Mouse (Mus musculus) midbrain, embryonic 11.5 days (tissue): ENCODE data around the gene Csgalnact2. TPM values are rescaled to one million over a fixed set of nuclear protein-coding genes. Genes with fewer than 3 reads are reported as not detected.
A peak's percentile ranks its signal among the peaks of the same experiment; 100 is the strongest.

ENCODE experiments used
- ATAC-seq: fragments of 200-750 bp; cut with Nextera tagmentation; 2 replicates; pipeline ENCODE4 v1.8.0; 2017; ENCODE audit warnings: moderate TSS enrichment, moderate library complexity; ENCODE audit not compliant: low FRiP score
- DNase-seq: peaks from one replicate; pipeline ENCODE4 v3.0.0; 2015; ENCODE audit warnings: low spot score; ENCODE audit errors: missing footprints
- H3K27ac ChIP-seq: fragments of 300-500 bp; sonication (generic); 2 replicates; pipeline ENCODE4 v1.5.1; 2014; ENCODE audit warnings: low read depth, low read length
- H3K27me3 ChIP-seq: fragments of 300-500 bp; sonication (generic); 2 replicates; pipeline ENCODE4 v1.6.1; 2014; ENCODE audit warnings: mild to moderate bottlenecking, low read length, moderate library complexity, mixed read lengths; ENCODE audit not compliant: control insufficient read depth, insufficient read depth
- H3K36me3 ChIP-seq: fragments of 300-500 bp; sonication (generic); 2 replicates; pipeline ENCODE4 v1.6.1; 2014; ENCODE audit warnings: mild to moderate bottlenecking, low read length, moderate library complexity, mixed read lengths; ENCODE audit not compliant: control insufficient read depth, insufficient read depth
- H3K4me1 ChIP-seq: fragments of 300-500 bp; sonication (generic); 2 replicates; pipeline ENCODE4 v1.6.1; 2014; ENCODE audit warnings: low read length; ENCODE audit not compliant: control insufficient read depth, insufficient read depth
- H3K4me2 ChIP-seq: fragments of 300-500 bp; sonication (generic); 2 replicates; pipeline ENCODE4 v1.6.1; 2014; ENCODE audit warnings: mild to moderate bottlenecking, moderate library complexity
- H3K4me3 ChIP-seq: fragments of 300-500 bp; sonication (generic); 2 replicates; pipeline ENCODE4 v1.5.1; 2014; ENCODE audit warnings: low read depth, low read length
- H3K9ac ChIP-seq: fragments of 300-500 bp; sonication (generic); 2 replicates; pipeline ENCODE4 v1.6.1; 2014; ENCODE audit warnings: low read length
- H3K9me3 ChIP-seq: fragments of 300-500 bp; sonication (generic); 2 replicates; pipeline ENCODE4 v1.6.1; 2016; ENCODE audit warnings: low read length; ENCODE audit not compliant: control insufficient read depth
- WGBS: fragments of 180-500 bp; shearing (Covaris S2); extraction: QIAGEN DNeasy Blood & Tissue Kit; methylation state at CpG from one replicate; pipeline ENCODE4 v1.1.7; 2014; 5-methylcytosine and 5-hydroxymethylcytosine counted together
- microRNA-seq: library from miRNA; unstranded; fragments of <30 nt; microRNA quantifications from one replicate; pipeline ENCODE4, GENCODE M21; 2017
- polyA plus RNA-seq: library from polyadenylated mRNA; unstranded; fragments of >200 nt; fragmentation: Nextera tagmentation; extraction: Ambion mirVana; gene quantifications from 2 replicates; pipeline ENCODE4 v1.2.1, GENCODE M21; 2014

Csgalnact2 gene
- polyA plus RNA-seq, 1 experiment from 2014 or later = 8.1 TPM

- Histone ChIP-seq H3K4me2 (no peak overlapping the region), H3K9ac (no peak overlapping the region), H3K27ac (no peak overlapping the region), H3K36me3 (no peaks in the 10 kb centered on the region), H3K4me3 (no peak overlapping the region), H3K4me1 (peaks cover 16% of the 10 kb centered on the region), H3K27me3 (no peaks in the 10 kb centered on the region; the same call in 1 of the 2 replicates), H3K9me3 (no peaks in the 10 kb centered on the region)
- DNase-seq (peak; percentile 57), ATAC-seq (no peak)
- WGBS = 72% methylated on average over 5 of the region's 5 CpGs
These were observed 75.7 kb downstream of the Csgalnact2 start for GRCm38 (mm10) chr6:118063266-118063665.

GRCm38 (mm10) chr6:118061266-118061665, 77.7 kb downstream of the Csgalnact2 start:
- H3K27ac ChIP-seq = no peak overlapping the region
- no peaks in the 10 kb centered on the region; the same call in 1 of the 2 replicates for H3K27me3 ChIP-seq
- no peaks in the 10 kb centered on the region for H3K36me3 ChIP-seq
- WGBS = 89% methylated on average over 4 of the region's 4 CpGs
- H3K4me2 ChIP-seq = no peak overlapping the region
- no peak overlapping the region for H3K4me3 ChIP-seq
- H3K4me1 ChIP-seq = peaks cover 8% of the 10 kb centered on the region
- no peak overlapping the region for H3K9ac ChIP-seq
- DNase-seq (peak; percentile 60), ATAC-seq (no peak)
- H3K9me3 ChIP-seq = no peaks in the 10 kb centered on the region

Small RNA genes lying within 50 kb of the gene (microRNA-seq; reads per million reads assigned to microRNA genes)
- not detected for gene Mir7044

Other genes starting within 250 kb of the Csgalnact2 start
- gene Hnrnpf, start 238.8 kb downstream of the Csgalnact2 start, polyA plus RNA-seq = 723 and 735 TPM in 2 replicates
- gene Fxyd4, start 201.4 kb downstream of the Csgalnact2 start, polyA plus RNA-seq = 1.4 and 2.1 TPM in 2 replicates
- 0.15 TPM in 1 of 2 replicates, not detected in the other for gene Rasgef1a, start 127.7 kb downstream of the Csgalnact2 start, polyA plus RNA-seq
- 1.5 and 2.3 TPM in 2 replicates for gene Ret, start 58.6 kb upstream of the Csgalnact2 start, polyA plus RNA-seq